Mouse (Mus musculus): ENCODE data around the gene Ehd4. TPM values are rescaled to one million over a fixed set of nuclear protein-coding genes. Genes with fewer than 3 reads are reported as not detected.

Gene Ehd4
- total RNA-seq, 2 experiments from 2014 or later: 372 to 460 TPM

GRCm38 (mm10) chr2:120087897-120088296 lies 66.5 kb downstream of the Ehd4 start:
- no peak for DNase-seq
- intact Hi-C loops (cut with DNase I): no loop called here

DNA sequence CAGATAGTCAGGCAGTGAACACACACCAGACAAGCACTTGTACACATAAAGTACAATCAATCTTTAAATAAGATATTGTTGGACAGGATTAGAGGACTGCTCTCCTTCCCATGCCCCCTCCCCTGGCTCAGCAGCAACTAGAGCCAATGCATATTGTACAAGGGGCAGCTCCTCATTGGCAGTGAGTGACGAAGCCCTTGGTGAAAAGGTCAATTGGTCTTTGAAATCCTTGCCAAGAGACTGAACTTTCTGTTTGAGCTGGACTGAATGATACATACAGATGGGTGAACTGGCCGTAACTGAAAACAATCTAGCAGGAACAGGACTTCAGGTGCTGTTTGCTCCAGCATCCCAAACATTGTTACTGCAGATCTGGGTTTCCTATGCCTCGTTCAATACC lies 67.0 kb downstream of the Ehd4 start:
- intact Hi-C loops (cut with DNase I): no loop called here
- no peak for DNase-seq

GRCm38 (mm10) chr2:120086038-120086437 lies 68.4 kb downstream of the Ehd4 start:
- DNase-seq: no peak

DNA sequence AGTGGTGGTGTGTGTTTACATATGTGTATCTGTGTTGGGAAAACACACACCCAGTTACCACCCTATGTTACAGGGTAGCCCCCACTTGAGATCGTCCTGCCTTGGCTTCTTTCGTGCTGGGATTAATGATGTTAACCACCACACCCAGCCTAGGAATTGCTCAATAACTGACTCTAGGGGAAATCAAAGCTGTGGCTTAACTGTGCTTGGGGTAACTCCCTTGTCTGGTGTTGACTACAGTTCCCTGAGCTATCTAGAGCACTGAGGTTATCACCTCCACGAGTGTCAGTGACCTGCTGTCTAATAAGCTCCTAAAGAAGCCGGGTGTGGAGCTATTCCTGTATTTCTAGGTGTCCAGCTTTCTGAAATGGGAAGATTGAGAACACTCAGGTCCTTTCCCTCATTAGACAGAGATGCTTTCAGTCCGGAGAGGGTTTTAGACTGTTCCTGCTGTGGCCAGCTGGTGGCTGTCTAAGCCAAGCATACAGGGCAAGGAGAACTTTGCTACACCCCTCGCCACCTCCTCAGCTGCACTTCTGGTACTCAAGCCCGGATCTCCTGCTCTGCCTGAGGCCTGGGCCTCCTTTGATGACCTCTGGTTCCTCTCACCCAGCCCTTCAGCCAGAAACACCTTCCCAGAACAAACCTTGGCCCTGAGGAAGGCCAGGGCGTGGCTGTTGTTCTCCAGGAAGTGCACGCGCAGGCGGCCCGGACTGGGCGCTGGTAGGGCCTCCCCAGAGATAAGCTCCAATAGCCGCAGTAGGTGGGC lies 69.6 kb downstream of the Ehd4 start:
- DNase-seq: peak; percentile 68 to 69
- intact Hi-C loops (cut with DNase I): loop anchor here (1.0 to 2.0 kb wide), 2 partner anchors 86 to 196 kb away; no protein-coding TSS in a partner anchor

More at GRCm38 (mm10) chr2:120086038-120086437, 68.4 kb downstream of the Ehd4 start:
- intact Hi-C loops (cut with DNase I): no loop called here

DNA sequence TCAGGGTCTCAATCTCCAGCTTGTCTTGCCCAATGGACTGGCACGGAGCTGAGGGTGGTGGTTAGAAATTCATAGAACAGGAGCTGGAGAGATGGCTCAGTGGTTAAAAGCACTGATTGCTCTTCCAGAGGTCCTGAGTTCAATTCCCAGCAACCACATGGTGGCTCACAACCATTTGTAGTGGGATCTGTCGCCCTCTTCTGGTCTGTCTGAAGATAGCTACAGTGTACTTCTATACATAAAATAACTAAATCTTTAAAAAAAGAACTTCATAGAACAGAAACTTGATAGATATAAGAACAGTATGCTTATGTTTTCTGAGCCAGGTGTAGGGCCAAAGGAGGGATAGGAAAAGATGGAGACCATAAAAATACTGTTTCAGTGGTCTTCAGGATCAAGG lies 72.0 kb downstream of the Ehd4 start:
- intact Hi-C loops (cut with DNase I): no loop called here
- DNase-seq: no peak

DNA sequence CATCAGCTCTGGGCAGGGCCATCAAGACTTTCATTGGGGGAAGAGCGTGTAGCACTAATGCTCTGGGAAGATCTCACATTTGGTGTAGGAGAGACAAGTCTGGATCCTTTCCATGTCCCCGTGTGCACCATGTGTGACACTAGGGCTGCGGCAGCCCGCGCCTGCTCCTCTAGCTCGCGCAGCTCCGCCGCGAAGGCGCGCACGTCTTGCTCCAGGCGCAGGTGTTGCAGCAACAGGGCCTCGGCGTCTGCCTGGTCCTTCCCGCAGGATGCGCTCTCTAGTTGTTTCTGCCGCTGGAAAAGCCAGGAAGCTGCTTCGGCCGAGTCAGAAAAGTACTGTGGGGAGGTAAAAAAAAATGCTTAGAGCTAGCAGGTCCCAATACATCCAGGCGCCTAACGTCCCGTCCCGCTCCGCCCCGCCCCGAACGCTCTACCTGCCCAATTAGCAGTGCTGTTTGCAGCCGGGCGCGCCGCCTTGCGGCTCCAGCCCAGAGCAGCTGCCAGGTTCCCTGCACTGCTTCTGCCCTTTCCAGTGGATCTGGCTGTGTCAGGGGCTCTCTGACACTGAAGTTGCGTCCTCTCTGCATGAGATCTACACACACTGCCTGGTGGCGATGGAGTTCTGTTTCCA lies 78.2 kb downstream of the Ehd4 start:
- DNase-seq: peak; percentile 48 to 54
- intact Hi-C loops (cut with DNase I): loop anchor here (2.0 kb wide), 2 partner anchors 25 to 105 kb away; no protein-coding TSS in a partner anchor

- no peak for DNase-seq
- intact Hi-C loops (cut with DNase I): no loop called here
Measured at GRCm38 (mm10) chr2:120074096-120074495, 80.3 kb downstream of the Ehd4 start.

GRCm38 (mm10) chr2:120069466-120069990 lies 84.9 kb downstream of the Ehd4 start:
- no peak for DNase-seq
- intact Hi-C loops (cut with DNase I): no loop called here

- DNase-seq: no peak
- intact Hi-C loops (cut with DNase I): no loop called here
Measured at GRCm38 (mm10) chr2:120068555-120069465, 85.6 kb downstream of the Ehd4 start.

- intact Hi-C loops (cut with DNase I): no loop called here
- no peak for DNase-seq
Measured at GRCm38 (mm10) chr2:120066224-120066623, 88.2 kb downstream of the Ehd4 start.

DNA sequence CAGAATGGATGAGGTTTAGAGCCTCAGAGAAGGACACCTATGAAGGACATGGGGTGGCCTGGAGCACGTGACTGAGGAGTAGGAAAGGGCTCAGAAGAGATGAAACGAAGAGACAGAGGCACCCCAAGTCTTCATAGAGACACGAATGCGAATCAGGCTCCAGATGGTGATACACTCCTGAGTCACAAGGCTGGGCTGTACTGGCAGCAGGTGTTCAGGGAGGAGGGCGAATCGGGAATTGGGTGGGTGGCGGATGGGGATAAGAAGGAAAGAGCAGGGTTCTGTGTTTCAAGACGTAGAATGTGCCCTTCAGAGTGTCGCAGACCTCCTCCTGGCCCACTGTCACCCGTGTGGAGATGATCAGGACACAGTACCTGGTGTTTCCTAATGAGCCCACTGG lies 89.2 kb downstream of the Ehd4 start:
- intact Hi-C loops (cut with DNase I): no loop called here
- no peak for DNase-seq

- DNase-seq: no peak
- intact Hi-C loops (cut with DNase I): no loop called here
Measured at GRCm38 (mm10) chr2:120064639-120065038, 89.8 kb downstream of the Ehd4 start.

GRCm38 (mm10) chr2:120062248-120062647 lies 92.2 kb downstream of the Ehd4 start:
- intact Hi-C loops (cut with DNase I): no loop called here

GRCm38 (mm10) chr2:120060651-120061050 lies 93.8 kb downstream of the Ehd4 start:
- intact Hi-C loops (cut with DNase I): no loop called here
- DNase-seq: no peak

More at GRCm38 (mm10) chr2:120062248-120062647, 92.2 kb downstream of the Ehd4 start:
- DNase-seq: no peak

DNA sequence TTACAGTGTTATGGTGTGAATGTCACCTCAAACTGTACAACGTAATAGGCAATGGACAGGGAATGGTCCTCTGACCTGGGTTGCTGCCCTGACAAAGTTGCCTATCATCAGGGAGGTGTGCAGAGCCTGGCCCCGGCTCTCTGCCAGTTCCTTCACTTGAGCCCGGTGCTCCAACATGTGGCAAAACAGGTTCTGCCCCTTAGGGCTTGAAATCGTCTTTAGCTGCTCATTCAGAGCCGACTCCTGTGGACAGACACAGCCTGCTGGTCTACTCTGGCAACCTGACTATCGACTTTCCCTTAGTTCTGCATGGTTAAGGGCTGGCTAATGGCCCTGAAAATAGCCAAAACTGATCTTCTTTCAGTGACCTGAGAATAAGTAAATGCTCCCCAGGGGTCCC lies 94.2 kb downstream of the Ehd4 start:
- intact Hi-C loops (cut with DNase I): no loop called here
- no peak for DNase-seq

DNA sequence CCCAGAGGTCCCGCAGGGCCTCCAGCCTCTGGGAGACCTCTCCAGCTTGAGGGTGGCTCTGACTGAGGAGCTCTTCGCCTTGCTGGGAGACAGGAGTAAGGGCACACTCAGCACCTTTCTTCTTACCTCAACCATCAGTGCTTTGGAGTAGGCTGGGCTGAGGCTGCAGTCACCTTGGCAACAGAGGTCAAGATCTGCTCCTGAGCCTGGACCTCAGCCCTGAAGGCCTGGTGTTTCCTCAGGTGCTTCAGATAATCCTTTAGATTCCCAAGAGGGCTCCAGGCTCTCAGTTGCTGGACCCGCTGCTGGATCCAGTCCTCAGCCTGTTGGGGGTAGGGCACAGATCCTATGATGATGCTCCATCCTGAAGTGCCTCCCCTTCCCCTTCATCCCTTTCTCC lies 94.9 kb downstream of the Ehd4 start:
- DNase-seq: no peak
- intact Hi-C loops (cut with DNase I): no loop called here

GRCm38 (mm10) chr2:120058818-120059217 lies 95.6 kb downstream of the Ehd4 start:
- intact Hi-C loops (cut with DNase I): no loop called here
- no peak for DNase-seq

DNA sequence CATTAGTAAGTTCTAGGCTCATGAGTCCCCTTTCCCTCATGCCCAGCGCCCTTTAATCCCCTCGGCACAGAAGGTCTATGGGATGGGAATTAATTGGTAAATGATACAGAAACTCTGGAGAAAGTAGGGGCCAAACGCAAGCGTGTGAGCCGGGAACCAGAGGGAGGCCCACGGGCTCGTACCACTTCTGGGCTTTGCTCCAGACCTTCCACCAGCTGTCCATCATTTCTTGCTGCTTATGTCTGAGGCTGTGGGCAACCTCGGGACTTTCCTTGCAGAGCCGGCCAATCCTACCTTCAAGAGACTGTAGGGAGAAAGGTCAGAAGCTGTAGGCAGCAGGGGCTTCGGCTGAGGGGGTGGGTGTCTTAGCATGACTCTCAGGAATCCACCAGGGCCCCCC lies 98.5 kb downstream of the Ehd4 start:
- no peak for DNase-seq
- intact Hi-C loops (cut with DNase I): no loop called here

- DNase-seq: peak; percentile 43 to 48
- intact Hi-C loops (cut with DNase I): no loop called here
Measured at GRCm38 (mm10) chr2:120054771-120055552, 99.4 kb downstream of the Ehd4 start.

- no peak for DNase-seq
- intact Hi-C loops (cut with DNase I): loop anchor here (2.0 kb wide), 1 partner anchor 25 kb away; no protein-coding TSS in a partner anchor
Measured at GRCm38 (mm10) chr2:120051405-120051804, 103.0 kb downstream of the Ehd4 start.

Measured in heart, postnatal 36 days (tissue).